Mouse (Mus musculus) midbrain, embryonic 10.5 days (tissue): ENCODE data around the gene Pard3b. TPM values are rescaled to one million over a fixed set of nuclear protein-coding genes. Genes with fewer than 3 reads are reported as not detected.
A peak's percentile ranks its signal among the peaks of the same experiment; 100 is the strongest.

Source experiments
- DNase-seq: peaks from one replicate; pipeline ENCODE4 v3.0.0-alpha.2; 2017; ENCODE audit warnings: low spot score
- H3K27ac ChIP-seq: fragments of 300-500 bp; sonication (generic); replicated peaks from 2 replicates; pipeline ENCODE4 v1.5.1; 2016; ENCODE audit warnings: mild to moderate bottlenecking
- H3K27me3 ChIP-seq: fragments of 300-500 bp; sonication (generic); 2 replicates; pipeline ENCODE4 v1.6.1; 2016; ENCODE audit warnings: low read depth, mild to moderate bottlenecking; ENCODE audit not compliant: poor library complexity, severe bottlenecking
- H3K36me3 ChIP-seq: fragments of 300-500 bp; sonication (generic); 2 replicates; pipeline ENCODE4 v1.6.1; 2016; ENCODE audit warnings: mild to moderate bottlenecking, moderate library complexity
- H3K4me1 ChIP-seq: fragments of 300-500 bp; sonication (generic); 2 replicates; pipeline ENCODE4 v1.6.1; 2016
- H3K4me3 ChIP-seq: fragments of 300-500 bp; sonication (generic); 2 replicates; pipeline ENCODE4 v1.5.1; 2016; ENCODE audit warnings: mild to moderate bottlenecking, moderate library complexity
- H3K9me3 ChIP-seq: fragments of 300-500 bp; sonication (generic); replicated peaks from 2 replicates; pipeline ENCODE4 v1.6.1; 2016; ENCODE audit warnings: mild to moderate bottlenecking
- WGBS: fragments of 180-500 bp; shearing (Covaris S2); methylation state at CpG from one replicate; pipeline ENCODE4 v1.1.7; 2016; 5-methylcytosine and 5-hydroxymethylcytosine counted together
- polyA plus RNA-seq: library from polyadenylated mRNA; unstranded; fragments of >200 nt; fragmentation: Nextera tagmentation; extraction: Ambion mirVana; gene quantifications from 2 replicates; pipeline ENCODE4 v1.2.1, GENCODE M21; 2016

Gene Pard3b
- polyA plus RNA-seq: 8.2 and 9.7 TPM in 2 replicates

GRCm38 (mm10) chr1:61638347-61639111 is at the start of gene Pard3b:
TSS of gene Pard3b (plus strand) at chr1:61638824.
- Histone ChIP-seq H3K4me3 (peak within 1 kb of the TSS; percentile 94), H3K4me1 (peaks cover 17% of the 10 kb centered on the region), H3K9me3 (no peaks in the 10 kb centered on the region), H3K27ac (peak within 1 kb of the TSS; percentile 93), H3K36me3 (no peaks in the 10 kb centered on the region), H3K27me3 (peaks cover 38% of the 10 kb centered on the region)
- peak; percentile 75 for DNase-seq
- 2% methylated on average over 55 of the region's 60 CpGs for WGBS

GRCm38 (mm10) chr1:61616176-61616575 is 22.4 kb upstream of the Pard3b start:
- H3K27me3 ChIP-seq: no peaks in the 10 kb centered on the region
- no peak for DNase-seq
- H3K4me3 ChIP-seq: no peak overlapping the region
- no peak overlapping the region for H3K27ac ChIP-seq
- no peaks in the 10 kb centered on the region for H3K9me3 ChIP-seq
- H3K36me3 ChIP-seq: no peaks in the 10 kb centered on the region
- H3K4me1 ChIP-seq: peaks cover 16% of the 10 kb centered on the region

- Histone ChIP-seq H3K27ac (no peak overlapping the region), H3K36me3 (no peaks in the 10 kb centered on the region), H3K9me3 (no peaks in the 10 kb centered on the region), H3K4me1 (peaks cover 12% of the 10 kb centered on the region), H3K4me3 (no peak overlapping the region), H3K27me3 (no peaks in the 10 kb centered on the region)
- 54% methylated on average over 1 of the region's 1 CpGs for whole genome bisulfite sequencing
- DNase-seq: no peak
Measured at GRCm38 (mm10) chr1:61620651-61621050, 18.0 kb upstream of the Pard3b start.

- DNase-seq: no peak
- Histone ChIP-seq H3K4me1 (no peaks in the 10 kb centered on the region), H3K36me3 (no peaks in the 10 kb centered on the region), H3K27ac (no peak overlapping the region), H3K27me3 (0 out of 2 replicates have a peak, but pooled peaks cover 4% of the 10 kb centered on the region), H3K9me3 (no peaks in the 10 kb centered on the region), H3K4me3 (no peak overlapping the region)
- 85% methylated on average over 2 of the region's 2 CpGs for WGBS
Measured at GRCm38 (mm10) chr1:61629857-61630256, 8.8 kb upstream of the Pard3b start.

GRCm38 (mm10) chr1:61639114-61640093 is 780 bp downstream of the Pard3b start:
- WGBS: 3% methylated on average over 40 of the region's 40 CpGs
- Histone ChIP-seq H3K27ac (peak overlapping the region; percentile 93), H3K4me3 (peak overlapping the region; percentile 94), H3K4me1 (peaks cover 17% of the 10 kb centered on the region), H3K27me3 (peaks cover 38% of the 10 kb centered on the region), H3K9me3 (no peaks in the 10 kb centered on the region), H3K36me3 (no peaks in the 10 kb centered on the region)
- peak; percentile 19 for DNase-seq

GRCm38 (mm10) chr1:61641880-61642279 is 3.3 kb downstream of the Pard3b start:
- Histone ChIP-seq H3K27me3 (peaks cover 32% of the 10 kb centered on the region), H3K4me3 (no peak overlapping the region), H3K27ac (no peak overlapping the region), H3K9me3 (no peaks in the 10 kb centered on the region), H3K36me3 (no peaks in the 10 kb centered on the region), H3K4me1 (peaks cover 17% of the 10 kb centered on the region)
- 76% methylated on average over 4 of the region's 4 CpGs for WGBS
- DNase-seq: no peak

GRCm38 (mm10) chr1:61645062-61645461 is 6.4 kb downstream of the Pard3b start:
- H3K36me3 ChIP-seq: no peaks in the 10 kb centered on the region
- no peak for DNase-seq
- H3K4me3 ChIP-seq: no peak overlapping the region
- WGBS: 86% methylated on average over 3 of the region's 3 CpGs
- H3K27me3 ChIP-seq: peaks cover 7% of the 10 kb centered on the region
- H3K27ac ChIP-seq: no peak overlapping the region
- no peaks in the 10 kb centered on the region for H3K9me3 ChIP-seq
- no peaks in the 10 kb centered on the region for H3K4me1 ChIP-seq

- no peak for DNase-seq
- no peaks in the 10 kb centered on the region for H3K36me3 ChIP-seq
- no peaks in the 10 kb centered on the region for H3K27me3 ChIP-seq
- H3K27ac ChIP-seq: no peak overlapping the region
- H3K4me1 ChIP-seq: peaks cover 18% of the 10 kb centered on the region
- no peak overlapping the region for H3K4me3 ChIP-seq
- H3K9me3 ChIP-seq: no peaks in the 10 kb centered on the region
Measured at GRCm38 (mm10) chr1:61649964-61650363, 11.3 kb downstream of the Pard3b start.

- Histone ChIP-seq H3K27ac (no peak overlapping the region), H3K9me3 (no peaks in the 10 kb centered on the region), H3K4me3 (no peak overlapping the region), H3K27me3 (no peaks in the 10 kb centered on the region), H3K36me3 (no peaks in the 10 kb centered on the region), H3K4me1 (peaks cover 18% of the 10 kb centered on the region)
- 84% methylated on average over 1 of the region's 1 CpGs for WGBS
- no peak for DNase-seq
Measured at GRCm38 (mm10) chr1:61651454-61652271, 13.0 kb downstream of the Pard3b start.

GRCm38 (mm10) chr1:61657760-61658159 is 19.1 kb downstream of the Pard3b start:
- WGBS: 95% methylated on average over 3 of the region's 3 CpGs

GRCm38 (mm10) chr1:61659931-61660330 is 21.3 kb downstream of the Pard3b start:
- no peaks in the 10 kb centered on the region for H3K36me3 ChIP-seq
- no peaks in the 10 kb centered on the region for H3K9me3 ChIP-seq
- H3K27ac ChIP-seq: no peak overlapping the region
- no peaks in the 10 kb centered on the region for H3K27me3 ChIP-seq
- no peak overlapping the region for H3K4me3 ChIP-seq
- WGBS: 78% methylated on average over 3 of the region's 3 CpGs
- no peaks in the 10 kb centered on the region for H3K4me1 ChIP-seq
- no peak for DNase-seq

More at GRCm38 (mm10) chr1:61657760-61658159, 19.1 kb downstream of the Pard3b start:
- Histone ChIP-seq H3K4me1 (peaks cover 6% of the 10 kb centered on the region; the same call in 1 of the 2 replicates), H3K27me3 (no peaks in the 10 kb centered on the region), H3K27ac (no peak overlapping the region), H3K4me3 (no peak overlapping the region), H3K36me3 (no peaks in the 10 kb centered on the region), H3K9me3 (no peaks in the 10 kb centered on the region)
- no peak for DNase-seq

- peak; percentile 30 for DNase-seq
- H3K4me3 ChIP-seq: no peak overlapping the region
- peaks cover 47% of the 10 kb centered on the region for H3K4me1 ChIP-seq
- 20% methylated on average over 8 of the region's 8 CpGs for WGBS
- H3K36me3 ChIP-seq: no peaks in the 10 kb centered on the region
- peaks cover 67% of the 10 kb centered on the region for H3K27me3 ChIP-seq
- H3K9me3 ChIP-seq: no peaks in the 10 kb centered on the region
- no peak overlapping the region for H3K27ac ChIP-seq
Measured at GRCm38 (mm10) chr1:61685221-61685814, 46.7 kb downstream of the Pard3b start.
